Mouse (Mus musculus): ENCODE results near the gene Asb10. TPM values are rescaled to one million over a fixed set of nuclear protein-coding genes. Genes with fewer than 3 reads are reported as not detected.
A peak's percentile ranks its signal among the peaks of the same experiment; 100 is the strongest.

The Asb10 gene
- polyA plus RNA-seq, 1 experiment from 2014 or later, result 0.09 TPM

- under 1% methylated on average over 88 of the region's 109 CpGs for WGBS
These were observed 14.4 kb downstream of the Asb10 start for GRCm38 (mm10) chr5:24526190-24526888.

GRCm38 (mm10) chr5:24525360-24526189, 15.2 kb downstream of the Asb10 start:
- H3K9me3 ChIP-seq (ENCODE audit: control insufficient read depth, low read length), result no peaks in the 10 kb centered on the region
- 3% methylated on average over 34 of the region's 34 CpGs for WGBS
- no peak overlapping the region for H3K27ac ChIP-seq (ENCODE audit: low read length)
- H3K27me3 ChIP-seq (replicated peaks; ENCODE audit: control insufficient read depth, insufficient read depth, low read length), result peaks cover 60% of the 10 kb centered on the region
- peak overlapping the region; percentile 47 for H3K4me3 ChIP-seq (replicated peaks; ENCODE audit: low read length)
- no peak overlapping the region for H3K9ac ChIP-seq (replicated peaks; ENCODE audit: low read depth, low read length)
- peak overlapping the region; percentile 82 for H3K4me2 ChIP-seq (ENCODE audit: low read length)
- H3K36me3 ChIP-seq (ENCODE audit: control insufficient read depth, insufficient read depth), result no peaks in the 10 kb centered on the region
- no peak for ATAC-seq
- H3K4me1 ChIP-seq (replicated peaks; ENCODE audit: control insufficient read depth, insufficient read depth, low read length), result peaks cover 15% of the 10 kb centered on the region

More at GRCm38 (mm10) chr5:24526190-24526888, 14.4 kb downstream of the Asb10 start:
- Histone ChIP-seq H3K4me3 (replicated peaks; ENCODE audit: low read length) (peak overlapping the region; percentile 47), H3K36me3 (ENCODE audit: control insufficient read depth, insufficient read depth) (no peaks in the 10 kb centered on the region), H3K4me1 (replicated peaks; ENCODE audit: control insufficient read depth, insufficient read depth, low read length) (peaks cover 15% of the 10 kb centered on the region), H3K4me2 (ENCODE audit: low read length) (peak overlapping the region; percentile 82), H3K27me3 (replicated peaks; ENCODE audit: control insufficient read depth, insufficient read depth, low read length) (peaks cover 58% of the 10 kb centered on the region), H3K9me3 (ENCODE audit: control insufficient read depth, low read length) (no peaks in the 10 kb centered on the region), H3K9ac (replicated peaks; ENCODE audit: low read depth, low read length) (peak overlapping the region; percentile 43), H3K27ac (ENCODE audit: low read length) (no peak overlapping the region)
- ATAC-seq, result no peak; the same call in 1 of the 2 replicates

- peaks cover 15% of the 10 kb centered on the region for H3K4me1 ChIP-seq (replicated peaks; ENCODE audit: control insufficient read depth, insufficient read depth, low read length)
- H3K27ac ChIP-seq (ENCODE audit: low read length), result no peak overlapping the region
- H3K4me3 ChIP-seq (replicated peaks; ENCODE audit: low read length), result no peak overlapping the region
- no peak overlapping the region for H3K4me2 ChIP-seq (ENCODE audit: low read length)
- no peaks in the 10 kb centered on the region for H3K9me3 ChIP-seq (ENCODE audit: control insufficient read depth, low read length)
- 11% methylated on average over 4 of the region's 4 CpGs for WGBS
- ATAC-seq, result no peak
- no peaks in the 10 kb centered on the region for H3K36me3 ChIP-seq (ENCODE audit: control insufficient read depth, insufficient read depth)
- peaks cover 56% of the 10 kb centered on the region for H3K27me3 ChIP-seq (replicated peaks; ENCODE audit: control insufficient read depth, insufficient read depth, low read length)
- H3K9ac ChIP-seq (replicated peaks; ENCODE audit: low read depth, low read length), result no peak overlapping the region
These were observed 16.3 kb downstream of the Asb10 start for GRCm38 (mm10) chr5:24524522-24524921.

- H3K36me3 ChIP-seq (ENCODE audit: control insufficient read depth, insufficient read depth), result no peaks in the 10 kb centered on the region
- H3K4me2 ChIP-seq (ENCODE audit: low read length), result no peak overlapping the region
- H3K27ac ChIP-seq (ENCODE audit: low read length), result no peak overlapping the region
- peaks cover 52% of the 10 kb centered on the region for H3K27me3 ChIP-seq (replicated peaks; ENCODE audit: control insufficient read depth, insufficient read depth, low read length)
- H3K4me3 ChIP-seq (replicated peaks; ENCODE audit: low read length), result no peak overlapping the region
- H3K9ac ChIP-seq (replicated peaks; ENCODE audit: low read depth, low read length), result no peak overlapping the region
- WGBS, result 40% methylated on average over 8 of the region's 8 CpGs
- peaks cover 15% of the 10 kb centered on the region for H3K4me1 ChIP-seq (replicated peaks; ENCODE audit: control insufficient read depth, insufficient read depth, low read length)
- no peaks in the 10 kb centered on the region for H3K9me3 ChIP-seq (ENCODE audit: control insufficient read depth, low read length)
- no peak for ATAC-seq
These were observed 17.0 kb downstream of the Asb10 start for GRCm38 (mm10) chr5:24523806-24524205.

GRCm38 (mm10) chr5:24521366-24521765, 19.4 kb downstream of the Asb10 start:
- Histone ChIP-seq H3K9ac (replicated peaks; ENCODE audit: low read depth, low read length) (no peak overlapping the region), H3K4me3 (replicated peaks; ENCODE audit: low read length) (no peak overlapping the region), H3K4me2 (ENCODE audit: low read length) (no peak overlapping the region), H3K27me3 (replicated peaks; ENCODE audit: control insufficient read depth, insufficient read depth, low read length) (peaks cover 35% of the 10 kb centered on the region), H3K36me3 (ENCODE audit: control insufficient read depth, insufficient read depth) (no peaks in the 10 kb centered on the region), H3K9me3 (ENCODE audit: control insufficient read depth, low read length) (no peaks in the 10 kb centered on the region), H3K27ac (ENCODE audit: low read length) (no peak overlapping the region), H3K4me1 (replicated peaks; ENCODE audit: control insufficient read depth, insufficient read depth, low read length) (peaks cover 6% of the 10 kb centered on the region)
- no peak for ATAC-seq
- 65% methylated on average over 8 of the region's 8 CpGs for WGBS

GRCm38 (mm10) chr5:24512271-24512670, 28.5 kb downstream of the Asb10 start:
- Histone ChIP-seq H3K9ac (replicated peaks; ENCODE audit: low read depth, low read length) (no peak overlapping the region), H3K4me2 (ENCODE audit: low read length) (no peak overlapping the region), H3K27me3 (replicated peaks; ENCODE audit: control insufficient read depth, insufficient read depth, low read length) (0 out of 2 replicates have a peak, but pooled peaks cover 2% of the 10 kb centered on the region), H3K9me3 (ENCODE audit: control insufficient read depth, low read length) (no peaks in the 10 kb centered on the region), H3K4me1 (replicated peaks; ENCODE audit: control insufficient read depth, insufficient read depth, low read length) (no peaks in the 10 kb centered on the region), H3K36me3 (ENCODE audit: control insufficient read depth, insufficient read depth) (no peaks in the 10 kb centered on the region), H3K4me3 (replicated peaks; ENCODE audit: low read length) (no peak overlapping the region), H3K27ac (ENCODE audit: low read length) (no peak overlapping the region)
- ATAC-seq, result no peak
- WGBS, result 55% methylated on average over 8 of the region's 8 CpGs

GRCm38 (mm10) chr5:24510635-24511034, 30.1 kb downstream of the Asb10 start:
- ATAC-seq, result no peak
- Histone ChIP-seq H3K27ac (ENCODE audit: low read length) (no peak overlapping the region), H3K4me1 (replicated peaks; ENCODE audit: control insufficient read depth, insufficient read depth, low read length) (no peaks in the 10 kb centered on the region), H3K9me3 (ENCODE audit: control insufficient read depth, low read length) (no peaks in the 10 kb centered on the region), H3K9ac (replicated peaks; ENCODE audit: low read depth, low read length) (no peak overlapping the region), H3K4me2 (ENCODE audit: low read length) (no peak overlapping the region), H3K4me3 (replicated peaks; ENCODE audit: low read length) (no peak overlapping the region), H3K36me3 (ENCODE audit: control insufficient read depth, insufficient read depth) (no peaks in the 10 kb centered on the region), H3K27me3 (replicated peaks; ENCODE audit: control insufficient read depth, insufficient read depth, low read length) (0 out of 2 replicates have a peak, but pooled peaks cover 2% of the 10 kb centered on the region)
- 54% methylated on average over 11 of the region's 11 CpGs for WGBS

- Histone ChIP-seq H3K4me1 (replicated peaks; ENCODE audit: control insufficient read depth, insufficient read depth, low read length) (no peaks in the 10 kb centered on the region), H3K36me3 (ENCODE audit: control insufficient read depth, insufficient read depth) (no peaks in the 10 kb centered on the region), H3K4me2 (ENCODE audit: low read length) (no peak overlapping the region), H3K4me3 (replicated peaks; ENCODE audit: low read length) (no peak overlapping the region), H3K27ac (ENCODE audit: low read length) (no peak overlapping the region), H3K9me3 (ENCODE audit: control insufficient read depth, low read length) (no peaks in the 10 kb centered on the region), H3K27me3 (replicated peaks; ENCODE audit: control insufficient read depth, insufficient read depth, low read length) (peaks cover 8% of the 10 kb centered on the region), H3K9ac (replicated peaks; ENCODE audit: low read depth, low read length) (no peak overlapping the region)
- no peak for ATAC-seq
- 97% methylated on average over 7 of the region's 7 CpGs for WGBS
These were observed 32.4 kb downstream of the Asb10 start for GRCm38 (mm10) chr5:24508406-24508805.

GRCm38 (mm10) chr5:24505513-24505912, 35.3 kb downstream of the Asb10 start:
- Histone ChIP-seq H3K9ac (replicated peaks; ENCODE audit: low read depth, low read length) (no peak overlapping the region), H3K4me1 (replicated peaks; ENCODE audit: control insufficient read depth, insufficient read depth, low read length) (peaks cover 5% of the 10 kb centered on the region), H3K9me3 (ENCODE audit: control insufficient read depth, low read length) (no peaks in the 10 kb centered on the region), H3K27ac (ENCODE audit: low read length) (no peak overlapping the region), H3K4me3 (replicated peaks; ENCODE audit: low read length) (no peak overlapping the region), H3K4me2 (ENCODE audit: low read length) (no peak overlapping the region), H3K27me3 (replicated peaks; ENCODE audit: control insufficient read depth, insufficient read depth, low read length) (peaks cover 13% of the 10 kb centered on the region), H3K36me3 (ENCODE audit: control insufficient read depth, insufficient read depth) (peaks cover 12% of the 10 kb centered on the region)
- WGBS, result 56% methylated on average over 2 of the region's 2 CpGs
- ATAC-seq, result no peak

Data from forebrain, embryonic 16.5 days (tissue).